Mouse (Mus musculus): Measurements from ENCODE around the gene Cd5. TPM values are rescaled to one million over a fixed set of nuclear protein-coding genes. Genes with fewer than 3 reads are reported as not detected.

The Cd5 gene
- polyA plus RNA-seq, 1 experiment from 2014 or later: 0.91 TPM

DNA sequence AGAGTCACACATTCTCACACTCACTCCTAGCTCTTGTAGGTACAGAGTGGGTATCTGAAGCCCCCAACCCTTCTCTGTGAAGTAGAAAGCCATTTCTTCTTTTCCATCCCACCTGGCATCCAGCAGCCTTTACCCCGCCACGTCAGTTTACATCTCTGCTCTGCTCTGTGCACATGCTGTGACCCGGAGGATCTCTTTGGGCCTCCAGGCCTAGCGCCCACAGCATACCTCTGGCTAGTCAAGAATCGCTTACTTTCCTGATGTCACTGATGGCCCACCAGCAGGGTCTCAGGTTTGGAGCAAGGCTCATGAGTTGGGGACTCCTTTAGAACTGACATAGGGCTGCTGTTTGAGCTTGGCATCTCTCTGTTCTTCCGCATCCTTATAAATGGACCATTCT is 764 bp downstream of the Cd5 start:
- no peak overlapping the region for H3K9ac ChIP-seq
- H3K4me1 ChIP-seq: peaks cover 12% of the 10 kb centered on the region
- H3K36me3 ChIP-seq: no peaks in the 10 kb centered on the region
- no peaks in the 10 kb centered on the region for H3K27me3 ChIP-seq
- ATAC-seq (ENCODE audit: borderline replicate concordance, extremely low read depth, low FRiP score, low TSS enrichment): no peak
- H3K4me3 ChIP-seq: no peak overlapping the region
- WGBS: 86% methylated on average over 6 of the region's 6 CpGs
- no peak overlapping the region for H3K27ac ChIP-seq
- no peak overlapping the region for H3K4me2 ChIP-seq
- H3K9me3 ChIP-seq: no peaks in the 10 kb centered on the region

GRCm38 (mm10) chr19:10735861-10736260 is 2.9 kb downstream of the Cd5 start:
- H3K9ac ChIP-seq: no peak overlapping the region
- 91% methylated on average over 7 of the region's 7 CpGs for WGBS
- H3K27ac ChIP-seq: no peak overlapping the region
- H3K4me3 ChIP-seq: no peak overlapping the region
- no peaks in the 10 kb centered on the region for H3K36me3 ChIP-seq
- no peaks in the 10 kb centered on the region for H3K27me3 ChIP-seq
- H3K9me3 ChIP-seq: no peaks in the 10 kb centered on the region
- peaks cover 5% of the 10 kb centered on the region for H3K4me1 ChIP-seq
- no peak for ATAC-seq (ENCODE audit: borderline replicate concordance, extremely low read depth, low FRiP score, low TSS enrichment)
- no peak overlapping the region for H3K4me2 ChIP-seq

DNA sequence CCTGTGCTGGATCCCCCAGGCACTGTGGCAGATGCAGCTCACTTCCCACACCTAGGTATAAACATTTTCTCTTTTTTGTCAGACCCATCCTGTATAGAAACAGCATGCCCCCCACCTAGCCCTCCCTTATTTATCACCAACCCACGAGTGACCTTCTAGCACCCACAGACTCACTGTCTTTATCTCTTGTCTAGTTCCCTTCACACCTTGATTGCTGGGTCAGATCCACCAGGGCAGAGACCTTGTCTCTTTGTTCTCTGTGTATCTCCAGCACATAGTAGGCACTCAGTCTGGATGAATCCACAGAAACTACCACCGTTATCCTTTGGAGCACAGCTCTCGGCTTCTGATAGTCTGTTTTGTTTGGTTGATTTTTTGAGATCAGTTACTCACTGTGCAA is 3.7 kb downstream of the Cd5 start:
- Histone ChIP-seq H3K4me2 (no peak overlapping the region), H3K4me1 (no peaks in the 10 kb centered on the region), H3K4me3 (no peak overlapping the region), H3K9ac (no peak overlapping the region), H3K27ac (no peak overlapping the region), H3K36me3 (no peaks in the 10 kb centered on the region), H3K27me3 (no peaks in the 10 kb centered on the region), H3K9me3 (no peaks in the 10 kb centered on the region)
- WGBS: 69% methylated on average over 3 of the region's 3 CpGs
- no peak for ATAC-seq (ENCODE audit: borderline replicate concordance, extremely low read depth, low FRiP score, low TSS enrichment)

GRCm38 (mm10) chr19:10734554-10734953 is 4.2 kb downstream of the Cd5 start:
- H3K36me3 ChIP-seq: no peaks in the 10 kb centered on the region
- H3K27ac ChIP-seq: no peak overlapping the region
- H3K9ac ChIP-seq: no peak overlapping the region
- H3K27me3 ChIP-seq: no peaks in the 10 kb centered on the region
- no peak for ATAC-seq (ENCODE audit: borderline replicate concordance, extremely low read depth, low FRiP score, low TSS enrichment)
- H3K9me3 ChIP-seq: no peaks in the 10 kb centered on the region
- H3K4me3 ChIP-seq: no peak overlapping the region
- no peak overlapping the region for H3K4me2 ChIP-seq
- H3K4me1 ChIP-seq: no peaks in the 10 kb centered on the region
- WGBS: 79% methylated on average over 7 of the region's 7 CpGs

DNA sequence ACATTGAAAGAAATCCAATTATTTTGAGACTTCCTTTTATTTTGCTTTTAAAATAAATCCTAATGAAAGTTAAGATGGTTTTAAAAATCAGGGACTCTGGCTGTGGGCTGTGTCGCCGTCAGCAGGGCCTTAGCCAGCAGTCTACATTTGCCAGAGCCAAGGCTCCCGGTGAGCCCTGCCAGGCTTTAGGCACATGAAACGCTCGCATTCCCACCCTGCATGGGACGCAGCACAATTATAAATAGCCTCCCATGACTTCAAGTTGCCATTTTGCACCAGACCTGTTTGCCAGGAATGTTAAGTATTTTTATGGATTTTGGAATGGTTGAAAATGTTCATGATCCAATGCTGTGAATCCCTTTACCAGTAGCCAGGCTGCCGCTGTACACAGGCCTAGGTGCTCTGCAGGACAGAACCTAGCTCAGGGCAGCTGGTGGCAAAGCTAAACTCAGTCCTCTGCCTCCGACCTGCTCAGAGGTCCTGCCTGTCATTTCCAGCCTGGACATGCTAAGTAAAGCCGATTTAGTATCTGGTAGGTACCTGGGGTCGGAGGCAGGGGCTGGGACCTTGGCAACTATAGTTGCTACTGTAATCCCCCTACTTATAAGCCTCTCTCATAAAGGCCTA is 5.2 kb downstream of the Cd5 start:
- WGBS: 78% methylated on average over 10 of the region's 10 CpGs
- no peak for ATAC-seq (ENCODE audit: borderline replicate concordance, extremely low read depth, low FRiP score, low TSS enrichment)

GRCm38 (mm10) chr19:10732741-10733140 is 6.1 kb downstream of the Cd5 start:
- 91% methylated on average over 7 of the region's 7 CpGs for WGBS
- H3K36me3 ChIP-seq: no peaks in the 10 kb centered on the region
- no peaks in the 10 kb centered on the region for H3K4me1 ChIP-seq
- no peak overlapping the region for H3K27ac ChIP-seq
- no peak overlapping the region for H3K4me3 ChIP-seq
- no peak overlapping the region for H3K4me2 ChIP-seq
- no peaks in the 10 kb centered on the region for H3K27me3 ChIP-seq
- no peaks in the 10 kb centered on the region for H3K9me3 ChIP-seq
- no peak for ATAC-seq (ENCODE audit: borderline replicate concordance, extremely low read depth, low FRiP score, low TSS enrichment)
- no peak overlapping the region for H3K9ac ChIP-seq

More for the DNA sequence above, 5.2 kb downstream of the Cd5 start:
- Histone ChIP-seq H3K4me2 (no peak overlapping the region), H3K27ac (no peak overlapping the region), H3K9ac (no peak overlapping the region), H3K9me3 (no peaks in the 10 kb centered on the region), H3K27me3 (no peaks in the 10 kb centered on the region), H3K36me3 (no peaks in the 10 kb centered on the region), H3K4me1 (no peaks in the 10 kb centered on the region), H3K4me3 (no peak overlapping the region)

GRCm38 (mm10) chr19:10731975-10732374 is 6.8 kb downstream of the Cd5 start:
- Histone ChIP-seq H3K27ac (no peak overlapping the region), H3K9ac (no peak overlapping the region), H3K4me1 (no peaks in the 10 kb centered on the region), H3K4me2 (no peak overlapping the region), H3K4me3 (no peak overlapping the region), H3K27me3 (no peaks in the 10 kb centered on the region), H3K36me3 (no peaks in the 10 kb centered on the region), H3K9me3 (no peaks in the 10 kb centered on the region)
- whole genome bisulfite sequencing: 88% methylated on average over 7 of the region's 7 CpGs
- no peak for ATAC-seq (ENCODE audit: borderline replicate concordance, extremely low read depth, low FRiP score, low TSS enrichment)

GRCm38 (mm10) chr19:10730469-10730868 is 8.3 kb downstream of the Cd5 start:
- no peak for ATAC-seq (ENCODE audit: borderline replicate concordance, extremely low read depth, low FRiP score, low TSS enrichment)
- no peaks in the 10 kb centered on the region for H3K4me1 ChIP-seq
- no peaks in the 10 kb centered on the region for H3K27me3 ChIP-seq
- H3K4me2 ChIP-seq: no peak overlapping the region
- WGBS: 63% methylated on average over 5 of the region's 5 CpGs
- H3K27ac ChIP-seq: no peak overlapping the region
- H3K9me3 ChIP-seq: no peaks in the 10 kb centered on the region
- no peak overlapping the region for H3K9ac ChIP-seq
- H3K4me3 ChIP-seq: no peak overlapping the region
- H3K36me3 ChIP-seq: no peaks in the 10 kb centered on the region

- Histone ChIP-seq H3K4me3 (no peak overlapping the region), H3K9me3 (no peaks in the 10 kb centered on the region), H3K4me2 (no peak overlapping the region), H3K27me3 (no peaks in the 10 kb centered on the region), H3K9ac (no peak overlapping the region), H3K4me1 (no peaks in the 10 kb centered on the region), H3K27ac (no peak overlapping the region), H3K36me3 (no peaks in the 10 kb centered on the region)
- 82% methylated on average over 10 of the region's 10 CpGs for whole genome bisulfite sequencing
- ATAC-seq (ENCODE audit: borderline replicate concordance, extremely low read depth, low FRiP score, low TSS enrichment): no peak
Observed at GRCm38 (mm10) chr19:10729889-10730288, 8.9 kb downstream of the Cd5 start.

DNA sequence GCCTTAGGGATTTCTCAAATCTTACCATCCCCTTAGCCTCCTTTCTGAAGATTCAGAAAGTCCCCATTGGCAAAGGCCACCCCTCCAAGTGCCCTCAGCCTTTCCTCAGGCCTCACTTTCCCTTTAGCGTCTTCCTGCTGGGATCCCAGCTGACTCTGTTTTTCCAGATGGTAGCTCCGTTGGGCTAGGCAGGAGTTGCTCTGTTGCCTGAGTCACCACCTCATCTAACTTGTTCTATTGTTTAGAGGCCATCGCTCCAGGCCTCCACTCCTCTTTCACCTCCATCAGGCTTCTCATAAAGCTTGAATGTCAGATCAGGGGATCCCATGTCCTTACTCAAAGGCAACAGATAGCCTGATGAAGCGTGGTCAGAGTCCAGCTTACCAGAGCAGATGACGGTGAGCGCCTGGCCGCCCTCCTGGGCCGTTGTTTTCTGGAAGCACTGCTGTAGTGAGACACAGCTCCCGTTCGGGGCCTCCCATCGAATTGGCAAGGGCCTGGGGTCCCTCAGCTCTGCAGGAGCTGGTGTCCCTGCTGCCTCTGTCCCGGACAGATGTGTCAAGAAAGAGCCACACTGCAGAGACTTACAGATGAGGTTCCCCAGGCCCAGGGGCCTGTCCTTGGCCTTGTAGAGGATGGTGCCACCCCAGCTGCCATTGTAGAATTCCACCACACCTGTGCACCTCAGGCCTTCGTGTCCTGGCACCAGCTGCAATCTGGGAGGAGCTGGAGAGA is 14.0 kb downstream of the Cd5 start:
- Histone ChIP-seq H3K27ac (no peak overlapping the region), H3K36me3 (no peaks in the 10 kb centered on the region), H3K27me3 (no peaks in the 10 kb centered on the region), H3K9ac (no peak overlapping the region), H3K9me3 (no peaks in the 10 kb centered on the region), H3K4me3 (no peak overlapping the region), H3K4me2 (no peak overlapping the region), H3K4me1 (peaks cover 14% of the 10 kb centered on the region)
- 74% methylated on average over 13 of the region's 13 CpGs for WGBS
- no peak for ATAC-seq (ENCODE audit: borderline replicate concordance, extremely low read depth, low FRiP score, low TSS enrichment)

DNA sequence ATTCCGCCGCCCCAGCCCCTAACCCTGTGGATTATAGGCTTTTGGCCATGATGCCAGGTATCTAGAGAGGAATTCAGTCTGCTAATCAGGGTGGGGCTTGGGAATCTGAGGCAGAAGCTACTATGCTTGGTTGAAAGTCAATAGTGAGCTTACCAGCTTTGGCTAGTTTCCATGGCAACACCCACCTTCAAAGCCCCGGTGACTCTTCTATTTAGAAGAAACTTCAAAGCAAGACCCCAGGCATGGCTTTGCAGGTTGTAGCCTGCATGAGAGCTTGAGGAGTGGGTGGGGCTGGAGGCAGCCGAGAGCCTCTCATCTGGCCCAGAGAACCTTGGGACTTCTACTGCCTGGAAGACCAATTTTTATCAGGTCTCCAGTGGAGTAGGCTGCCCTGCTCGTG is 15.2 kb downstream of the Cd5 start:
- H3K27ac ChIP-seq: no peak overlapping the region
- WGBS: 31% methylated on average over 5 of the region's 5 CpGs
- no peak overlapping the region for H3K4me2 ChIP-seq
- no peak for ATAC-seq (ENCODE audit: borderline replicate concordance, extremely low read depth, low FRiP score, low TSS enrichment)
- H3K27me3 ChIP-seq: no peaks in the 10 kb centered on the region
- H3K9ac ChIP-seq: no peak overlapping the region
- peaks cover 16% of the 10 kb centered on the region for H3K4me1 ChIP-seq
- H3K9me3 ChIP-seq: no peaks in the 10 kb centered on the region
- H3K4me3 ChIP-seq: no peak overlapping the region
- no peaks in the 10 kb centered on the region for H3K36me3 ChIP-seq

DNA sequence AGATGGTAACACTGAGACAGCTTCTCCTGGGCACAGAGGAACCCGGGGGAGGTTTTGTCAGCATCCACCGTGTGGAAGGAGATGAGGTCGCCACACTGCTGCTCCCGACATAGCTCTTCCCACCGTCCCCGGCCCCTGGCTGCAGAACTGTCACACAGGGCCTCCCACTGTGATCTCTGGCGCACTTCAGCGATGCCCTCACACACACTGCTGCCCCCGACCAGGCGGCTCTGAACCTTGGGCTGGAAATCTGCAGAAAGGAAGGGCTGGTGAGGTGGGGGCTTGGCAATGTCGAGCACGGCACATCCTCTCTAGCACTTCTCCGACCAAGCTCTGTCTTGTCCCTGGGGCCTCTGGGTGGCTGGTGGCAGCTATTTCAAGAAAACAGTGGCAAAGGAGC is 15.7 kb downstream of the Cd5 start:
- Histone ChIP-seq H3K4me2 (no peak overlapping the region), H3K4me1 (peaks cover 16% of the 10 kb centered on the region), H3K4me3 (no peak overlapping the region), H3K27ac (no peak overlapping the region), H3K9ac (no peak overlapping the region), H3K36me3 (no peaks in the 10 kb centered on the region), H3K9me3 (no peaks in the 10 kb centered on the region), H3K27me3 (no peaks in the 10 kb centered on the region)
- 15% methylated on average over 13 of the region's 13 CpGs for WGBS
- no peak for ATAC-seq (ENCODE audit: borderline replicate concordance, extremely low read depth, low FRiP score, low TSS enrichment)

Measured in lung, embryonic 15.5 days (tissue).